Mouse (Mus musculus): ENCODE results near the gene Slc16a13. TPM values are rescaled to one million over a fixed set of nuclear protein-coding genes. Genes with fewer than 3 reads are reported as not detected.

Gene Slc16a13
- total and polyA plus RNA-seq, 3 experiments = 2.2 to 4.0 (median 2.8) TPM

GRCm38 (mm10) chr11:70228828-70229227 is 8.0 kb upstream of the Slc16a13 start:
- intact Hi-C loops (cut with DNase I) = no loop called here
- under 1% methylated on average over 19 of the region's 19 CpGs for WGBS
- DNase-seq = peak; percentile 90 to 91
- Histone ChIP-seq H3K79me2 (replicated peaks; ENCODE audit: control insufficient read depth, insufficient read depth, low read length) (no peaks in the 10 kb centered on the region), H3K27me3 (ENCODE audit: control insufficient read depth, insufficient read depth, low read length) (no peaks in the 10 kb centered on the region), H3K27ac (peak overlapping the region; percentile 94), H3K4me1 (ENCODE audit: control insufficient read depth, insufficient read depth, low read length) (peaks cover 4% of the 10 kb centered on the region; the same call in 1 of the 2 replicates), H3K4me3 (peak overlapping the region; percentile 57), H3K36me3 (ENCODE audit: control insufficient read depth, insufficient read depth, low read length) (peaks cover 3% of the 10 kb centered on the region), H3K9ac (ENCODE audit: low read depth, low read length) (peak overlapping the region; percentile 52)
- TF ChIP-seq POLR2A (IDR thresholded peaks at IDR 0.05; ENCODE audit: insufficient read depth, low read depth, low read length) = peak; percentile 85
- no peak for TF ChIP-seq EP300 (IDR thresholded peaks at IDR 0.05; ENCODE audit: insufficient read depth, low read depth, low read length)
- TF ChIP-seq CTCF (IDR thresholded peaks at IDR 0.05) = peak; percentile 31

- Histone ChIP-seq H3K79me2 (replicated peaks; ENCODE audit: control insufficient read depth, insufficient read depth, low read length) (no peaks in the 10 kb centered on the region), H3K27ac (peak overlapping the region; percentile 94), H3K9ac (ENCODE audit: low read depth, low read length) (peak overlapping the region; percentile 52), H3K4me3 (peak overlapping the region; percentile 57), H3K4me1 (ENCODE audit: control insufficient read depth, insufficient read depth, low read length) (peaks cover 7% of the 10 kb centered on the region), H3K27me3 (ENCODE audit: control insufficient read depth, insufficient read depth, low read length) (no peaks in the 10 kb centered on the region), H3K36me3 (ENCODE audit: control insufficient read depth, insufficient read depth, low read length) (peaks cover 3% of the 10 kb centered on the region)
- TF ChIP-seq POLR2A (IDR thresholded peaks at IDR 0.05; ENCODE audit: insufficient read depth, low read depth, low read length) = no peak
- TF ChIP-seq CTCF (IDR thresholded peaks at IDR 0.05) = no peak
- TF ChIP-seq EP300 (IDR thresholded peaks at IDR 0.05; ENCODE audit: insufficient read depth, low read depth, low read length) = no peak
- WGBS = 41% methylated on average over 4 of the region's 4 CpGs
- no peak for DNase-seq
- intact Hi-C loops (cut with DNase I) = no loop called here
Measured at GRCm38 (mm10) chr11:70227661-70228245, 6.9 kb upstream of the Slc16a13 start.

- TF ChIP-seq POLR2A (IDR thresholded peaks at IDR 0.05; ENCODE audit: insufficient read depth, low read depth, low read length) (no peak), EP300 (IDR thresholded peaks at IDR 0.05; ENCODE audit: insufficient read depth, low read depth, low read length) (no peak), CTCF (IDR thresholded peaks at IDR 0.05) (no peak)
- no peak for DNase-seq
- peak overlapping the region; percentile 60 for H3K9ac ChIP-seq (ENCODE audit: low read depth, low read length)
Measured at GRCm38 (mm10) chr11:70227126-70227525, 6.3 kb upstream of the Slc16a13 start.

GRCm38 (mm10) chr11:70226602-70226890 is 5.7 kb upstream of the Slc16a13 start:
- Histone ChIP-seq H3K9ac (ENCODE audit: low read depth, low read length) (peak overlapping the region; percentile 60), H3K4me3 (peak overlapping the region; percentile 57), H3K36me3 (ENCODE audit: control insufficient read depth, insufficient read depth, low read length) (peaks cover 3% of the 10 kb centered on the region), H3K27me3 (ENCODE audit: control insufficient read depth, insufficient read depth, low read length) (no peaks in the 10 kb centered on the region), H3K4me1 (ENCODE audit: control insufficient read depth, insufficient read depth, low read length) (peaks cover 7% of the 10 kb centered on the region), H3K27ac (peak overlapping the region; percentile 94), H3K79me2 (replicated peaks; ENCODE audit: control insufficient read depth, insufficient read depth, low read length) (no peaks in the 10 kb centered on the region)
- no peak for TF ChIP-seq CTCF (IDR thresholded peaks at IDR 0.05)
- TF ChIP-seq POLR2A (IDR thresholded peaks at IDR 0.05; ENCODE audit: insufficient read depth, low read depth, low read length) = no peak
- TF ChIP-seq EP300 (IDR thresholded peaks at IDR 0.05; ENCODE audit: insufficient read depth, low read depth, low read length) = no peak
- WGBS = 24% methylated on average over 18 of the region's 18 CpGs
- intact Hi-C loops (cut with DNase I) = no loop called here
- no peak for DNase-seq

More at GRCm38 (mm10) chr11:70227126-70227525, 6.3 kb upstream of the Slc16a13 start:
- Histone ChIP-seq H3K27me3 (ENCODE audit: control insufficient read depth, insufficient read depth, low read length) (no peaks in the 10 kb centered on the region), H3K4me3 (peak overlapping the region; percentile 57), H3K4me1 (ENCODE audit: control insufficient read depth, insufficient read depth, low read length) (peaks cover 7% of the 10 kb centered on the region), H3K36me3 (ENCODE audit: control insufficient read depth, insufficient read depth, low read length) (peaks cover 3% of the 10 kb centered on the region), H3K27ac (peak overlapping the region; percentile 94), H3K79me2 (replicated peaks; ENCODE audit: control insufficient read depth, insufficient read depth, low read length) (no peaks in the 10 kb centered on the region)
- intact Hi-C loops (cut with DNase I) = no loop called here
- 23% methylated on average over 5 of the region's 5 CpGs for WGBS

GRCm38 (mm10) chr11:70225798-70226601 is 5.1 kb upstream of the Slc16a13 start:
- intact Hi-C loops (cut with DNase I) = no loop called here
- DNase-seq = no peak
- WGBS = 32% methylated on average over 27 of the region's 27 CpGs

GRCm38 (mm10) chr11:70223724-70224123 is 2.9 kb upstream of the Slc16a13 start:
- Histone ChIP-seq H3K9ac (ENCODE audit: low read depth, low read length) (peak overlapping the region; percentile 7; the same call in 1 of the 2 replicates), H3K27me3 (ENCODE audit: control insufficient read depth, insufficient read depth, low read length) (no peaks in the 10 kb centered on the region), H3K79me2 (replicated peaks; ENCODE audit: control insufficient read depth, insufficient read depth, low read length) (no peaks in the 10 kb centered on the region), H3K4me1 (ENCODE audit: control insufficient read depth, insufficient read depth, low read length) (peaks cover 9% of the 10 kb centered on the region), H3K36me3 (ENCODE audit: control insufficient read depth, insufficient read depth, low read length) (peaks cover 3% of the 10 kb centered on the region), H3K27ac (peak overlapping the region; percentile 94), H3K4me3 (peak overlapping the region; percentile 25)
- intact Hi-C loops (cut with DNase I) = no loop called here
- peak; percentile 70 to 80 for DNase-seq
- TF ChIP-seq POLR2A (IDR thresholded peaks at IDR 0.05; ENCODE audit: insufficient read depth, low read depth, low read length) = peak; percentile 68; the same call in 1 of the 2 replicates
- TF ChIP-seq EP300 (IDR thresholded peaks at IDR 0.05; ENCODE audit: insufficient read depth, low read depth, low read length) = peak; percentile 100
- no peak for TF ChIP-seq CTCF (IDR thresholded peaks at IDR 0.05)
- WGBS = 47% methylated on average over 9 of the region's 9 CpGs

More at GRCm38 (mm10) chr11:70225798-70226601, 5.1 kb upstream of the Slc16a13 start:
- Histone ChIP-seq H3K27me3 (ENCODE audit: control insufficient read depth, insufficient read depth, low read length) (no peaks in the 10 kb centered on the region), H3K9ac (ENCODE audit: low read depth, low read length) (peak overlapping the region; percentile 60), H3K4me3 (peak overlapping the region; percentile 57), H3K79me2 (replicated peaks; ENCODE audit: control insufficient read depth, insufficient read depth, low read length) (no peaks in the 10 kb centered on the region), H3K36me3 (ENCODE audit: control insufficient read depth, insufficient read depth, low read length) (peaks cover 3% of the 10 kb centered on the region), H3K4me1 (ENCODE audit: control insufficient read depth, insufficient read depth, low read length) (peaks cover 7% of the 10 kb centered on the region), H3K27ac (peak overlapping the region; percentile 94)
- TF ChIP-seq POLR2A (IDR thresholded peaks at IDR 0.05; ENCODE audit: insufficient read depth, low read depth, low read length) (no peak), CTCF (IDR thresholded peaks at IDR 0.05) (peak; percentile 33), EP300 (IDR thresholded peaks at IDR 0.05; ENCODE audit: insufficient read depth, low read depth, low read length) (no peak)
